Mouse (Mus musculus): ENCODE data around the gene Fam118b. TPM values are rescaled to one million over a fixed set of nuclear protein-coding genes. Genes with fewer than 3 reads are reported as not detected.

The Fam118b gene
- polyA plus RNA-seq, 1 experiment: 19.8 TPM

GRCm38 (mm10) chr9:35290417-35290816, 22.8 kb upstream of the Fam118b start:
- H3K79me3 ChIP-seq (ENCODE audit: low read depth): no peaks in the 10 kb centered on the region
- no peaks in the 10 kb centered on the region for H3K36me3 ChIP-seq (ENCODE audit: control insufficient read depth, insufficient read depth)
- no peak overlapping the region for H3ac ChIP-seq (ENCODE audit: control insufficient read depth, insufficient read length, low read depth)
- no peaks in the 10 kb centered on the region for H3K27me3 ChIP-seq (ENCODE audit: control insufficient read depth, insufficient read depth, insufficient read length)
- no peak overlapping the region for H3K4me3 ChIP-seq (ENCODE audit: insufficient read depth, poor library complexity, severe bottlenecking)
- no peaks in the 10 kb centered on the region for H3K79me2 ChIP-seq (ENCODE audit: control insufficient read depth, insufficient read depth)
- no peak for TF ChIP-seq MYOD1 (IDR thresholded peaks at IDR 0.05; ENCODE audit: control insufficient read depth, insufficient read length, low read depth)
- TF ChIP-seq MAX (IDR thresholded peaks at IDR 0.05): no peak
- TF ChIP-seq FOSL1 (IDR thresholded peaks at IDR 0.05; ENCODE audit: insufficient read depth, low read length, poor library complexity, severe bottlenecking): no peak
- no peak for TF ChIP-seq CTCF (IDR thresholded peaks at IDR 0.05; ENCODE audit: control insufficient read depth, insufficient read depth, insufficient read length)
- TF ChIP-seq MYOG (IDR thresholded peaks at IDR 0.05; ENCODE audit: control insufficient read depth, extremely low read depth, insufficient read length): no peak
- no peak for TF ChIP-seq CEBPB (IDR thresholded peaks at IDR 0.05; ENCODE audit: low read depth)
- no peak for TF ChIP-seq USF1 (IDR thresholded peaks at IDR 0.05; ENCODE audit: low read depth)

- H3K27me3 ChIP-seq (ENCODE audit: control insufficient read depth, insufficient read depth, insufficient read length): no peaks in the 10 kb centered on the region
- no peaks in the 10 kb centered on the region for H3K79me2 ChIP-seq (ENCODE audit: control insufficient read depth, insufficient read depth)
- no peak for TF ChIP-seq USF1 (IDR thresholded peaks at IDR 0.05; ENCODE audit: low read depth)
- no peak for TF ChIP-seq CTCF (IDR thresholded peaks at IDR 0.05; ENCODE audit: control insufficient read depth, insufficient read depth, insufficient read length)
- no peak for TF ChIP-seq MAX (IDR thresholded peaks at IDR 0.05)
- TF ChIP-seq FOSL1 (IDR thresholded peaks at IDR 0.05; ENCODE audit: insufficient read depth, low read length, poor library complexity, severe bottlenecking): no peak
- TF ChIP-seq MYOD1 (IDR thresholded peaks at IDR 0.05; ENCODE audit: control insufficient read depth, insufficient read length, low read depth): no peak
- no peak for TF ChIP-seq CEBPB (IDR thresholded peaks at IDR 0.05; ENCODE audit: low read depth)
- no peak for TF ChIP-seq MYOG (IDR thresholded peaks at IDR 0.05; ENCODE audit: control insufficient read depth, extremely low read depth, insufficient read length)
- H3K4me3 ChIP-seq (ENCODE audit: insufficient read depth, poor library complexity, severe bottlenecking): no peak overlapping the region
- no peak overlapping the region for H3ac ChIP-seq (ENCODE audit: control insufficient read depth, insufficient read length, low read depth)
- H3K79me3 ChIP-seq (ENCODE audit: low read depth): no peaks in the 10 kb centered on the region
- H3K36me3 ChIP-seq (ENCODE audit: control insufficient read depth, insufficient read depth): no peaks in the 10 kb centered on the region
These were observed 22.4 kb upstream of the Fam118b start for GRCm38 (mm10) chr9:35289992-35290391.

DNA sequence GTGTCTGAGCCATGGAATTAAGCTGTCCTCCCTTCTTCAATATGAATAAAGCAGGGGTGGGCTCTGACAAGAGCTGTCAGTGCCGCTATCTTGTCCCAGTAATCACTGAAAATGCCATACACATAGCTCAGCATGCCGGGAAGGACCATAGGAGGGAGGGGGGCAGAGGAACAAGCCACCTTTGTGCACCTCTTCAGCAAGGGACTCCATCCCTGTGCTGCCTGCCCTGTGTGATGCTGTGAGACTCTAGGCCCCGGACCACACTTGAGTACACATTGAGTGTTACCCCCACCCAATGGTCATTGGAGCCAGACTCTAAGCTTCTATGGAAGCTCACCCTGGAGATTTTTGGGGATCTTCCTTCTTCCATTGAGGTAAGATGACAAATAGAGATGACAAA, 18.7 kb upstream of the Fam118b start:
- H3K79me3 ChIP-seq (ENCODE audit: low read depth): no peaks in the 10 kb centered on the region
- H3K27me3 ChIP-seq (ENCODE audit: control insufficient read depth, insufficient read depth, insufficient read length): no peaks in the 10 kb centered on the region
- no peaks in the 10 kb centered on the region for H3K79me2 ChIP-seq (ENCODE audit: control insufficient read depth, insufficient read depth)
- H3K4me3 ChIP-seq (ENCODE audit: insufficient read depth, poor library complexity, severe bottlenecking): no peak overlapping the region
- H3ac ChIP-seq (ENCODE audit: control insufficient read depth, insufficient read length, low read depth): no peak overlapping the region
- H3K36me3 ChIP-seq (ENCODE audit: control insufficient read depth, insufficient read depth): no peaks in the 10 kb centered on the region
- TF ChIP-seq CEBPB (IDR thresholded peaks at IDR 0.05; ENCODE audit: low read depth) (no peak), MYOD1 (IDR thresholded peaks at IDR 0.05; ENCODE audit: control insufficient read depth, insufficient read length, low read depth) (no peak), USF1 (IDR thresholded peaks at IDR 0.05; ENCODE audit: low read depth) (no peak), MAX (IDR thresholded peaks at IDR 0.05) (no peak), FOSL1 (IDR thresholded peaks at IDR 0.05; ENCODE audit: insufficient read depth, low read length, poor library complexity, severe bottlenecking) (no peak), CTCF (IDR thresholded peaks at IDR 0.05; ENCODE audit: control insufficient read depth, insufficient read depth, insufficient read length) (no peak), MYOG (IDR thresholded peaks at IDR 0.05; ENCODE audit: control insufficient read depth, extremely low read depth, insufficient read length) (no peak)

DNA sequence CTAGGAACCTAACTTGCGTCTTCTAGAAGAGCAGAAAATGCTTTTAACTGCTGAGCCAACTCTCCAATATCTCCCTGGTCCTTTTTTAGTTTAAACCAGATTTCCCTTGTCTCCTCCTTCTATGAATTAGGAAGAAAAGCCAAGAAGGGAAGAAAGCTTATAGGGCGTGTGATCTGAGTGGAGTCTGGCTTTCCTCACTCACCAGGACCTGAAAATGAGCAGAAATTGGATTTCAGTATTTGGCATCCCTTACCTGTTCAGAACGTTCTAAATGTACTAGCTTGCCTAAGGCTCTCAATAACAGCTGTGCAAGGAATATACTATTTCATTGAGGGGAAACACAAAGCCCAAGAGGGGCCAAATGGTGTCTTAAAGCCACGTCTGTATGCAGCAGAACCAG, 16.7 kb upstream of the Fam118b start:
- no peak for TF ChIP-seq MAX (IDR thresholded peaks at IDR 0.05)
- no peak for TF ChIP-seq FOSL1 (IDR thresholded peaks at IDR 0.05; ENCODE audit: insufficient read depth, low read length, poor library complexity, severe bottlenecking)
- no peak for TF ChIP-seq MYOG (IDR thresholded peaks at IDR 0.05; ENCODE audit: control insufficient read depth, extremely low read depth, insufficient read length)
- TF ChIP-seq CEBPB (IDR thresholded peaks at IDR 0.05; ENCODE audit: low read depth): no peak
- TF ChIP-seq USF1 (IDR thresholded peaks at IDR 0.05; ENCODE audit: low read depth): no peak
- TF ChIP-seq CTCF (IDR thresholded peaks at IDR 0.05; ENCODE audit: control insufficient read depth, insufficient read depth, insufficient read length): no peak
- TF ChIP-seq MYOD1 (IDR thresholded peaks at IDR 0.05; ENCODE audit: control insufficient read depth, insufficient read length, low read depth): no peak
- Histone ChIP-seq H3ac (ENCODE audit: control insufficient read depth, insufficient read length, low read depth) (no peak overlapping the region), H3K4me3 (ENCODE audit: insufficient read depth, poor library complexity, severe bottlenecking) (no peak overlapping the region), H3K36me3 (ENCODE audit: control insufficient read depth, insufficient read depth) (no peaks in the 10 kb centered on the region), H3K27me3 (ENCODE audit: control insufficient read depth, insufficient read depth, insufficient read length) (no peaks in the 10 kb centered on the region), H3K79me2 (ENCODE audit: control insufficient read depth, insufficient read depth) (no peaks in the 10 kb centered on the region), H3K79me3 (ENCODE audit: low read depth) (no peaks in the 10 kb centered on the region)

DNA sequence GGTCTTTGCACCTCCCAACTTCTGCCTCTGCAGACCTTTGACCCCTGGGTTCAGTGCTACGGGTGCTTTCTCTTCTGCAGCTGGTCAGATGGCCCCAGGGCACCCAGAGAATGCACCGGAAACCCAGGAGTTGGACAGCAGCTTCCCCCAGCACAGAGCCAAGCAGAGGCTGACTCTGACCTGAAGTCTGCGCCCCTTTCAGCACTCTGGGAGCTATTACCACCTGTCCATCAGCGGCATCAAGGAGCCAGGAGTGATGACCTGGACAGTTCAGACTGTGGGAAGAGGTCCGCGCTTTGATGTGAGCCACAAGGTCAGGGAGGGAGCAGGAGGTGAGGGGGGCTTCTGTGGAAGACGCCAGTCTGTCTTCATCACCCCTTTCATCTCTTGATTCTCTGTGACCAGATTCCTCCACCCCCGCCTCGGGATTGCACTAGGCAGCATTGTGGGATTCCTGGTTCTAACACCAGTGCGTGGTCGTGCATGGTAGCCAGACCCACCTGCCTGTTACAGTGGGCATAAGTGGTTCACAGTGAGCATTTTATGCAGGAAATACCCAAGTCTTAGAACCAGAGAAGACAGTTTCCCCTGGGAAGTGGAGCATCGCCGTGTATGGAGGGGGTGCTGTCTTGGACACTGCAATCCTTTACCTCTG, 15.9 kb upstream of the Fam118b start:
- no peak overlapping the region for H3ac ChIP-seq (ENCODE audit: control insufficient read depth, insufficient read length, low read depth)
- TF ChIP-seq MYOG (IDR thresholded peaks at IDR 0.05; ENCODE audit: control insufficient read depth, extremely low read depth, insufficient read length): no peak
- no peak for TF ChIP-seq MAX (IDR thresholded peaks at IDR 0.05)
- TF ChIP-seq CEBPB (IDR thresholded peaks at IDR 0.05; ENCODE audit: low read depth): no peak
- TF ChIP-seq FOSL1 (IDR thresholded peaks at IDR 0.05; ENCODE audit: insufficient read depth, low read length, poor library complexity, severe bottlenecking): no peak
- TF ChIP-seq MYOD1 (IDR thresholded peaks at IDR 0.05; ENCODE audit: control insufficient read depth, insufficient read length, low read depth): no peak
- no peak for TF ChIP-seq CTCF (IDR thresholded peaks at IDR 0.05; ENCODE audit: control insufficient read depth, insufficient read depth, insufficient read length)
- TF ChIP-seq USF1 (IDR thresholded peaks at IDR 0.05; ENCODE audit: low read depth): no peak

More for the DNA sequence above, 15.9 kb upstream of the Fam118b start:
- H3K79me3 ChIP-seq (ENCODE audit: low read depth): no peaks in the 10 kb centered on the region
- no peaks in the 10 kb centered on the region for H3K36me3 ChIP-seq (ENCODE audit: control insufficient read depth, insufficient read depth)
- H3K4me3 ChIP-seq (ENCODE audit: insufficient read depth, poor library complexity, severe bottlenecking): no peak overlapping the region
- no peaks in the 10 kb centered on the region for H3K79me2 ChIP-seq (ENCODE audit: control insufficient read depth, insufficient read depth)
- no peaks in the 10 kb centered on the region for H3K27me3 ChIP-seq (ENCODE audit: control insufficient read depth, insufficient read depth, insufficient read length)

All from C2C12 (cell line).